Mouse (Mus musculus) subcutaneous adipose tissue, adult 2 months (tissue): ENCODE measurements around the gene Zc3h12a. TPM values are rescaled to one million over a fixed set of nuclear protein-coding genes. Genes with fewer than 3 reads are reported as not detected.

ENCODE experiments used
- polyA plus RNA-seq: library from polyadenylated mRNA; depleted of rRNA; stranded (reverse); fragments of >200 nt; gene quantifications from 2 replicates; pipeline ENCODE4 v1.2.3, GENCODE M21; 2012; ENCODE audit warnings: low replicate concordance; rRNA removed

Gene Zc3h12a
- polyA plus RNA-seq = 8.9 and 14.0 TPM in 2 replicates

DNA sequence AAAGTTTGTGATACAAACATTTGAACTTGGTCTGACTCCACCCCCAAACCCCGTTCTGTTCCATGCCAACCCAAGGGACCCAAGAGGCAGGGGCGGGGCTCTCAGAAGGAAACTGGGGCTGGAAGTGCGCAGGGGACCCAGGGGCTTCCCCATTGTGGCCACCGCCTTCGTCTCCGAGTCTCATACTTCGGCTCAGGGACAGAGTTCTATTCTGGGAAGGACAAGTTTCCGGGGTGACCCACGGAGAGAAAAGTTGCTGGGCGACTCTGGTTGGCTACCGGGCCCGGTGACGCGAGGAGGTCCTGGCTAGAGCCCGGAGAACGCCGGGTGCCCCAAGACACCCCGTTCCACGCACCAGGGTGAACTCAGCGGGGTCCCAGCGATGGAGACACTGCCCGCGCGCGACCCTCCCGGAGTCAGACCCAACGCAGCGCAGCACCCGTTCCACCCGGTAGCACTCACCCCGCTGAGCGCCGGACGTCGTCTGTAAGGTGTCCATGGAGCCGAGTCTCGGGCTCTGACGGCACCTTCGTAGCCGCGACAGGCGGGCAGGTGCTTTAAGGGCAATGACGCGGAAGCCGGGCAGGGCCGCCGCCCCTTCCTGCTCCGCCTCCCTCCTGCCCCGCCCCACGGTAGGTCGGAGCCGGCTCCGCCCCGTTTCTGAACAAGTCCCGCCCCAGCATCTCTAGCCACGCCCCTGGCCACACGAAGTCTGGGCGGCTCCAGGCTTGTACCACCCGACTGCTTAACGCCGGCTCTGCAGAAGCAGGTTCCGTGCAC is at the start of gene Zc3h12a:
Gene Zc3h12a (minus strand): TSS at position 536 of the 780 bp plus-strand sequence.

GRCm38 (mm10) chr4:125084403-125085345 is 43.0 kb downstream of the Zc3h12a start, which contains the start of gene Meaf6:
Gene Meaf6, plus strand, starts transcription at chr4:125085134.

Other genes starting within 250 kb of the Zc3h12a start
- gene Epha10, start 246.9 kb downstream of the Zc3h12a start, polyA plus RNA-seq = not detected in 2 replicates
- gene 9930104L06Rik, start 190.8 kb downstream of the Zc3h12a start, polyA plus RNA-seq = 12.8 and 22.6 TPM in 2 replicates
- gene Cdca8, start 188.5 kb downstream of the Zc3h12a start, polyA plus RNA-seq = 2.0 and 11.9 TPM in 2 replicates
- 14.3 and 55.1 TPM in 2 replicates for gene Rspo1, start 141.4 kb downstream of the Zc3h12a start, polyA plus RNA-seq
- 22.1 and 37.0 TPM in 2 replicates for gene Gnl2, start 111.3 kb downstream of the Zc3h12a start, polyA plus RNA-seq
- gene Dnali1, start 62.1 kb downstream of the Zc3h12a start, polyA plus RNA-seq = 0.09 TPM in 1 of 2 replicates, not detected in the other
- 6.0 and 12.0 TPM in 2 replicates for gene Snip1, start 61.2 kb downstream of the Zc3h12a start, polyA plus RNA-seq
- 13.1 and 18.7 TPM in 2 replicates for gene Meaf6, start 42.7 kb downstream of the Zc3h12a start, polyA plus RNA-seq